Mouse (Mus musculus): ENCODE data around the gene Tst. TPM values are rescaled to one million over a fixed set of nuclear protein-coding genes. Genes with fewer than 3 reads are reported as not detected.

Tst gene
- polyA plus RNA-seq, 1 experiment from 2014 or later = 39.7 TPM

Other genes with a start within 250 kb of the Tst start
- gene Ift27, start 231.8 kb downstream of the Tst start, polyA plus RNA-seq (2015; fragmentation: Nextera tagmentation; extraction: Ambion mirVana) = 37.1 and 46.4 TPM in 2 replicates
- 1.00 and 1.1 TPM in 2 replicates for gene Pvalb, start 199.5 kb downstream of the Tst start, polyA plus RNA-seq (2015; fragmentation: Nextera tagmentation; extraction: Ambion mirVana)
- 4.9 and 5.3 TPM in 2 replicates for gene Ncf4, start 161.1 kb downstream of the Tst start, polyA plus RNA-seq (2015; fragmentation: Nextera tagmentation; extraction: Ambion mirVana)
- 0.43 and 0.44 TPM in 2 replicates for gene Csf2rb2, start 100.2 kb downstream of the Tst start, polyA plus RNA-seq (2015; fragmentation: Nextera tagmentation; extraction: Ambion mirVana)
- 1.4 and 2.3 TPM in 2 replicates for gene Csf2rb, start 80.2 kb downstream of the Tst start, polyA plus RNA-seq (2015; fragmentation: Nextera tagmentation; extraction: Ambion mirVana)
- gene Tex33, start 10.0 kb downstream of the Tst start, polyA plus RNA-seq (2015; fragmentation: Nextera tagmentation; extraction: Ambion mirVana) = not detected in 2 replicates
- 1.9 and 2.1 TPM in 2 replicates for gene Mpst, start 509 bp upstream of the Tst start, polyA plus RNA-seq (2015; fragmentation: Nextera tagmentation; extraction: Ambion mirVana)
- gene Kctd17, start 22.7 kb upstream of the Tst start, polyA plus RNA-seq (2015; fragmentation: Nextera tagmentation; extraction: Ambion mirVana) = 18.9 and 22.6 TPM in 2 replicates
- gene Tmprss6, start 62.7 kb upstream of the Tst start, polyA plus RNA-seq (2015; fragmentation: Nextera tagmentation; extraction: Ambion mirVana) = 0.38 and 0.79 TPM in 2 replicates
- 1.8 and 4.9 TPM in 2 replicates for gene Il2rb, start 89.4 kb upstream of the Tst start, polyA plus RNA-seq (2015; fragmentation: Nextera tagmentation; extraction: Ambion mirVana)
- 33.1 and 33.5 TPM in 2 replicates for gene C1qtnf6, start 125.5 kb upstream of the Tst start, polyA plus RNA-seq (2015; fragmentation: Nextera tagmentation; extraction: Ambion mirVana)
- gene Sstr3, start 138.8 kb upstream of the Tst start, polyA plus RNA-seq (2015; fragmentation: Nextera tagmentation; extraction: Ambion mirVana) = 0.09 TPM in 1 of 2 replicates, not detected in the other
- gene Rac2, start 166.9 kb upstream of the Tst start, polyA plus RNA-seq (2015; fragmentation: Nextera tagmentation; extraction: Ambion mirVana) = 38.2 and 88.5 TPM in 2 replicates
- 7.0 and 9.6 TPM in 2 replicates for gene Cyth4, start 191.1 kb upstream of the Tst start, polyA plus RNA-seq (2015; fragmentation: Nextera tagmentation; extraction: Ambion mirVana)